ENCODE assay signal across 11 mouse cellular contexts in the genomic region with DNA sequence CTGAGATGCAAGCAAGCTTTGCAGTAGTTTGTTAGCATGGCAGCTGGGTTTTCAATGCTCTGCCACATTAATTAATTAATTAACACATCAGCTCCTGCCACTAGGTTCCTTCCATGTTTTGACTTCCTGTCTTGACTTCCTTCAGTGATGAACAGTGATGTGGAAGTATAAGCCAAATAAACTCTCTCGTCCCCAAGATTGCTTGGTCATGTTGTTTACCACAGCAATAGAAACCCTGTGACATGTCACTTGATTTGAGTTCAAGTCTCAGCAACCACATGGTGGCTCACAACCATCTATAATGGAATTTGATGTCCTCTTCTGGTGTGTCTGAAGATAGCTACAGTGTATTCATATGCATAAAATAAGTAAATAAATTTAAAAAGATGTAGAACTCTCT. TPM values are rescaled to one million over a fixed set of nuclear protein-coding genes. Genes with fewer than 3 reads are reported as not detected.
DNase-seq lines count a peak whose midpoint lies in the region; ATAC-seq lines count a peak whose summit lies in the region.
"Had no signal": no experiment of that assay in that cellular context is flagged by ENCODE, and none has a peak within 500 bp of the region (broad histone marks: within the 10 kb centered on the region; RNA-seq: fewer than 3 reads in every experiment).

No protein-coding gene starts in this region.

- ATAC-seq in erythroblast, adult 5-6 weeks (replicated peaks; ENCODE audit: low FRiP score, poor library complexity, severe bottlenecking) = peak; percentile 60
- peak; percentile 19; the same call in 1 of the 2 replicates for ATAC-seq in megakaryocyte, adult 5-6 weeks (ENCODE audit: poor library complexity, severe bottlenecking)
- ATAC-seq: hindbrain, embryonic 16.5 days had no signal

- DNase-seq in cerebellum, adult 9-10 months = peak; percentile 21
- no peak for DNase-seq in cerebellum, adult 18-20 months
- DNase-seq in kidney, adult 9 months = peak; percentile 18
- DNase-seq in kidney, adult 8-10 months = no peak
- no peak for DNase-seq in frontal cortex, postnatal 36 days (ENCODE audit: low spot score in 2 of 2)
- no peak for DNase-seq in spleen, postnatal 4 days (ENCODE audit: low spot score in 2 of 2)

RNA-seq across cellular contexts. Expression of a gene that starts 5.2 kb away (rescaled TPM):
- 117 and 224 TPM in 2 replicates for total RNA-seq in erythroblast, adult 5-6 weeks (2015; ENCODE audit: low replicate concordance)
- 217 and 402 TPM in 2 replicates for total RNA-seq in erythroblast, adult 5-6 weeks (2017; ENCODE audit: low replicate concordance)
- total RNA-seq in megakaryocyte, adult 5-6 weeks (2015) = 572 and 605 TPM in 2 replicates
- total RNA-seq in megakaryocyte, adult 5-6 weeks (2017) = 1,046 and 1,120 TPM in 2 replicates

RNA-seq across cellular contexts. Expression of a gene that starts 15.8 kb away (rescaled TPM):
- 65.7 and 80.5 TPM in 2 replicates for total RNA-seq in erythroblast, adult 5-6 weeks (2015; ENCODE audit: low replicate concordance)
- total RNA-seq in erythroblast, adult 5-6 weeks (2017; ENCODE audit: low replicate concordance) = 48.1 and 50.2 TPM in 2 replicates
- 166 TPM in 2 replicates for total RNA-seq in megakaryocyte, adult 5-6 weeks (2015)
- total RNA-seq in megakaryocyte, adult 5-6 weeks (2017) = 115 and 125 TPM in 2 replicates

RNA-seq across cellular contexts. Expression of a gene that starts 21.8 kb away (rescaled TPM):
- total RNA-seq in erythroblast, adult 5-6 weeks (2015; ENCODE audit: low replicate concordance) = 0.58 and 1.0 TPM in 2 replicates
- total RNA-seq in erythroblast, adult 5-6 weeks (2017; ENCODE audit: low replicate concordance) = 2.2 TPM in 1 of 2 replicates, not detected in the other
- 2.2 and 4.5 TPM in 2 replicates for total RNA-seq in megakaryocyte, adult 5-6 weeks (2015)
- total RNA-seq in megakaryocyte, adult 5-6 weeks (2017) = 10.2 and 13.3 TPM in 2 replicates

RNA-seq across cellular contexts. Expression of a gene that starts 23.9 kb away (rescaled TPM):
- 1.0 and 2.7 TPM in 2 replicates for total RNA-seq in erythroblast, adult 5-6 weeks (2015; ENCODE audit: low replicate concordance)
- total RNA-seq in erythroblast, adult 5-6 weeks (2017; ENCODE audit: low replicate concordance) = 3.8 TPM in 1 of 2 replicates, not detected in the other
- 6.2 and 6.9 TPM in 2 replicates for total RNA-seq in megakaryocyte, adult 5-6 weeks (2015)
- total RNA-seq in megakaryocyte, adult 5-6 weeks (2017) = 3.0 and 3.6 TPM in 2 replicates

RNA-seq across cellular contexts. Expression of a gene that starts 36.7 kb away (rescaled TPM):
- total RNA-seq in erythroblast, adult 5-6 weeks (2015; ENCODE audit: low replicate concordance) = not detected in 2 replicates
- total RNA-seq in erythroblast, adult 5-6 weeks (2017; ENCODE audit: low replicate concordance) = not detected in 2 replicates
- 0.76 and 2.5 TPM in 2 replicates for total RNA-seq in megakaryocyte, adult 5-6 weeks (2015)
- 0.88 and 4.0 TPM in 2 replicates for total RNA-seq in megakaryocyte, adult 5-6 weeks (2017)
- total RNA-seq: adrenal gland, postnatal 25 days; layer of hippocampus, postnatal 25 days had no signal

Comparison
In these comparisons a context has a peak if more than half of its experiments do, and no peak if none do; other contexts are left out.
1. DNase-seq: peak in cerebellum, adult 9-10 months (single experiment) and kidney, adult 9 months (single experiment); none in cerebellum, adult 18-20 months (0 of 2), kidney, adult 8-10 months (0 of 2), frontal cortex, postnatal 36 days (0 of 2) and spleen, postnatal 4 days (0 of 2).